Mouse (Mus musculus): ENCODE measurements around the gene Spag4. TPM values are rescaled to one million over a fixed set of nuclear protein-coding genes. Genes with fewer than 3 reads are reported as not detected.

The Spag4 gene
- 1 to 10 TPM; 3.7 TPM for total RNA-seq (2021)
- long read RNA-seq, experiment 1, partial matches to known transcripts = 1 of 3 reads
- long read RNA-seq, experiment 1, other reads (novel, unspliced or antisense) = 1 of 3 reads
- long read RNA-seq, experiment 2, partial matches to known transcripts = 0 of 4 reads
- long read RNA-seq, experiment 2, other reads (novel, unspliced or antisense) = 4 of 4 reads

- peak; percentile 55 to 61 for DNase-seq (ENCODE audit: low spot score in 2 of 2)
These were observed at the start of gene Spag4 for GRCm38 (mm10) chr2:156065099-156066041. Spag4 (plus strand) TSS chr2:156065175.

DNA sequence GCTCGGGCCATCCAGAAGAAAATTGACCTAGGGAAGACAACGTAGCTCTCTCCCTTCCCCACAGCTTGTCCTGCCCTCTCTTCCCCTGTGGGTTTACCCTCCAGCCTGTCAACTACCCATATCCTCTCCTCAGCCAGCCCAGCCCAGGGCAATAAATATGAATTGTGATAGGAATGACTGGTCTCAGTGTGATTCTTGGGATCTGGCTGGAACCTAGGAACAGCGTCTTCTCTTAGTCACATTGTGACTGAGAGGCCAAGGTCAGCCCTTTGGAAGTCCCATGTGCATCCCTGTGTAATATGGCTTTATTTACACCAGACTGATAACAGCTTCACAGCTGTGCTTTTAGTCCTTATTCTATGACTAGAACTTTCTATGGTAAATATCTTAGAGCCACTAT is 46.9 kb upstream of the Spag4 start:
- DNase-seq (ENCODE audit: low spot score in 2 of 2) = no peak

DNA sequence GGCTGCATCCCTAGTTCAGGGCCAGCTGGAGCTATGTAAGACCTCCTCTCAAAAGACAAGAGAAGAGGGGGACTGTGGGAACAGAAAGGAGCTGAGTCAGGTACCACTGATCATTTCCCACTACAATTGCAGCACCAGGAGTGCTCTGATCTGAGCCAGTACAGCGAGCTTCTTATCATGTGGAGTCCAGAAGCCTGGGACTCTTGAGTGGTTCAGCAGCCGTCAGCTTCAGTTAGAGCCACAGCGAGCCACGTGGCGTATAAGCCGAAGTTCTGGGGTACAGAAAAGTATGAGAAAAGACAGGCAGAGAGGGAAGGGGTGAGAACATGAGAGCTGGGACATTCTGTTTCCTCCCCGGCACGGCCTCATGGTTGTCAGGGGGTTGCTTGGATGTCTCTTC is 43.8 kb upstream of the Spag4 start:
- DNase-seq (ENCODE audit: low spot score in 2 of 2) = no peak

DNA sequence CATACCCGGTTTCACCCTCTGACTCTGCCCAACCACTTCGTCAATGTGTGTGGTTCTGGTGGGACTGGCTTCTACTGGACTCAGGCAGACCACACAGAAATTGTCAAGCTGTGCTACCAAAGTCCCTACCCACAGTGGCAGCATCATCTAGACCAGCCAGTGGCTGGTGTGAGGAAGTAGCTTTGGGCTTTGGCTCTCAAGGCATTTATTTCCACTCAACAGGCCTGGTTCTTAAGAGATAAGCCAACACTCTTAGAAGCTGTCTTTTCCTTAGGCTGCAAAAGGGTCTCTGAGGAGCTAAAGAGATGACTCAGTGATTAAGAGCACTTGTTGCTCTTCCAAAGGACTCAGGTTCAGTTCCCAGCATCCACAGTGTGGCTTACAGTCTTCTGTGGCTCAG is 43.2 kb upstream of the Spag4 start:
- DNase-seq (ENCODE audit: low spot score in 2 of 2) = no peak

GRCm38 (mm10) chr2:156025482-156025881 is 39.5 kb upstream of the Spag4 start:
- no peak for DNase-seq (ENCODE audit: low spot score in 2 of 2)

GRCm38 (mm10) chr2:156039390-156039789 is 25.6 kb upstream of the Spag4 start:
- no peak for DNase-seq (ENCODE audit: low spot score in 2 of 2)

GRCm38 (mm10) chr2:156042903-156043302 is 22.1 kb upstream of the Spag4 start:
- no peak for DNase-seq (ENCODE audit: low spot score in 2 of 2)

- no peak for DNase-seq (ENCODE audit: low spot score in 2 of 2)
These were observed 17.0 kb upstream of the Spag4 start for GRCm38 (mm10) chr2:156047929-156048328.

DNA sequence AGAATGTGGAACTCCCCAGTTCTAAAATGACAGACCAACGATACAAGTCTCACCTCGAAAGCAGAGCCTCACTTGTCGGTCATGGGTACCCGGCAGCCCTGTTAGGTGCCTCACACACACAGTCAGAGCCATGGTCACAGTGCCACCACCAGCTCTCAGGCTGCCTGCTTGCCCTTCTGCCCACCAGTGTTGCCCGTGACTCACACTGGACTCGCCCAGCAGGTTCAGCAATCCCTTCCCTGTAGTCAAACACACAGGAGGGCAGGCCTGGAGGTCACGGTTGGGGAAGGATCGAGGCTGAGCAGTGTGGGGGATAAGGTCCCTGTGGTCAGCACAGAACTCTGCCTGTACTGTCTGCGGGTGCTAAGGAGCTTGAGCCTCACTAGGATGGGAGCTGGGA is 12.2 kb upstream of the Spag4 start, which contains the start of gene Fer1l4:
TSS of gene Fer1l4 (minus strand) at position 132 of the 400 bp plus-strand sequence.
- no peak for DNase-seq (ENCODE audit: low spot score in 2 of 2)

DNA sequence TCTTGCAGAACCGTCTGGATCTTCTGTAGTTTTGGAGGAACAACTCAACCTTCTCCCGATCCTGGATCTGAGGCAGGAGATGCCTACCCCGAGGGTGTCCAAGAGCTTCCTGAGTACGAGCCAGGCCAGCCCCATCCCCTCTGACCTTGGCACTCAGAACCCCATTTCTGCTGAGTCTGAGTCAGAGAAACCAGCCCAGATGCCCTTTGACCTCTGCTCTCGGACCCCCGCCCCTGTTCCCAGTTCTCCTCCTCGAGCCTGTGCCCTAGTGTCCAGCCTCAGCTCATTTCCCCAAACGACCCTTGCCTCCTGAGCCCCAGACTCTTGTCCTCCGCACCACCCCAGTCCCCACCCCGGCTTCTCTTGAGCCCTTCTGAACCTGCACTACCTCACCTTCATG is 1.2 kb downstream of the Spag4 start:
- DNase-seq (ENCODE audit: low spot score in 2 of 2) = no peak

DNA sequence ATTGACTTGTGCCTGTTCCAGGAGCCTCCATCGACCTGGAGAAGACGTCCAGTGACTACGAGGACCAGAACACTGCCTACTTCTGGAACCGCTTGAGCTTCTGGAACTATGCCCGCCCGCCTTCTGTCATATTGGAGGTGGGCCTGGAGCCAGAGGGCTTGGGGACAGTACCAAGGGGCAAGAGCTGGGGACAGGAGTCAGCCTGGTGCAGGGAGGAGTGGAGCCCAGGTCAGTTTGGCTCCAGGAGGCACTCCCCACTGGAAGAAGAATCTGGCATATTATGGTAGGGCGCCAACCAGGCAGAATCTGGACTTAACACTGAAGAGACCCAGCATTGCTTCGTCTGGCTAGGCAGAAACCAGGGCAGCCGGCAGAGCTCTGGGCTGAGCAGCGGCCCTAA is 2.9 kb downstream of the Spag4 start:
- DNase-seq (ENCODE audit: low spot score in 2 of 2) = no peak

GRCm38 (mm10) chr2:156071236-156071635 is 6.3 kb downstream of the Spag4 start:
- no peak for DNase-seq (ENCODE audit: low spot score in 2 of 2)

- DNase-seq (ENCODE audit: low spot score in 2 of 2) = no peak
These were observed 8.8 kb downstream of the Spag4 start for GRCm38 (mm10) chr2:156073725-156074124.

DNA sequence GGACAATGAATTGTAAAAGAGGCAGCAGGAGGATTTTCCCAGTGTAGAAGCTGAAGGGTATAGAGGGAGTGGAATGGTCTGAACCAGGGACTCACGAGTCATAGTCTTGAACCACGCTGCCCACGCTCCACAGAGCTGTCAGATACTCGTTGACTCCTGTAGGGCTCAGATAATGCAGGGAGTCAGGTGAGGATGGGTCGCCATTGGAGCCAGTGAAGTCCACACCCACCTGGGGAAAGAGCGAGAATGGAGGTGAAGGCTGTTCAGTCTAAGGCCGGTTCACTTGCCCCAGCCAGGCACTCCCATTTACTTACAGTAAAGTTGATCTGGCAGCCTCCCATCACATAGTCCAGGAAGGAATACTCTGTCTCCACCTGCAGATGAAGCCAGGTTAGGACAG is 12.5 kb downstream of the Spag4 start:
- DNase-seq (ENCODE audit: low spot score in 2 of 2) = no peak

GRCm38 (mm10) chr2:156078421-156079182 is 13.6 kb downstream of the Spag4 start:
- DNase-seq (ENCODE audit: low spot score in 2 of 2) = no peak

- DNase-seq (ENCODE audit: low spot score in 2 of 2) = no peak
These were observed 14.2 kb downstream of the Spag4 start for GRCm38 (mm10) chr2:156079183-156079560.

DNA sequence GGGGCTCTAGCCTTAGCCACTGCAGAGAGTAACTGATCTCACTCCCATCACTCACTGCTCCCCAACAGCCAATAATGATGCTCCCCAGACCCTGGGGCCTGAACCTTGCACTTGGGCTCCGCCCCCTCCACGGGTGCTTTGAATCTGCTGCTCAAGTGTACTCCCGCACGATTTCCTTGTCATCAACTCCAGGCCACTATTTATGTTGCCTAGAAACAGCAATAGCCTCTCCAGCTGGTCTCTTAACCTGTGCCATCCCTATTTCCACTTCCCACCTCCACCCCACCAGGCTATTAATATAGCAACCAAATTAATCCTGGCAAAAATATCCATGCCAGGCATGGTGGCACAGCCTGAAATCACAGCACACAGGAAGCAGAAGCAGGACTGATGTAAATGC is 14.7 kb downstream of the Spag4 start:
- no peak for DNase-seq (ENCODE audit: low spot score in 2 of 2)

DNA sequence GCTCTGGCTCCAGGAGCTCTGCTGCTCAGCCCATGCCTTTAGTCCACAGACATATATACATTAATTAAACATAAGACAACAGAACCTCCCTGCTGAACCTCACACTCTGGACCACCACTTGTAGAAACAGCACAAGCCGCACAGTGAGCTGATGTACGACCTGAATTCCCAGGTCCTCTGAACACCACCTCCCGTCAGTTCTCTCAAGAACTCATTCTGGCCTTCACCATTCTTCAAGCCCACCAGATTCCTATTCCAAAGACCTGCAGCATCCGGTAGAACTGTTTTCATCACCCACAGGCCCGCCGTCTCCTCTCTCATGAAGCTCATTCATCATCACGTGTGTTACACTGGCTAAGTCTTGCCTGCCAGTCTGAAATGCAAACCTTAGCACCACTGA is 15.4 kb downstream of the Spag4 start:
- DNase-seq (ENCODE audit: low spot score in 2 of 2) = no peak

- DNase-seq (ENCODE audit: low spot score in 2 of 2) = no peak
These were observed 19.6 kb downstream of the Spag4 start for GRCm38 (mm10) chr2:156084541-156084940.

DNA sequence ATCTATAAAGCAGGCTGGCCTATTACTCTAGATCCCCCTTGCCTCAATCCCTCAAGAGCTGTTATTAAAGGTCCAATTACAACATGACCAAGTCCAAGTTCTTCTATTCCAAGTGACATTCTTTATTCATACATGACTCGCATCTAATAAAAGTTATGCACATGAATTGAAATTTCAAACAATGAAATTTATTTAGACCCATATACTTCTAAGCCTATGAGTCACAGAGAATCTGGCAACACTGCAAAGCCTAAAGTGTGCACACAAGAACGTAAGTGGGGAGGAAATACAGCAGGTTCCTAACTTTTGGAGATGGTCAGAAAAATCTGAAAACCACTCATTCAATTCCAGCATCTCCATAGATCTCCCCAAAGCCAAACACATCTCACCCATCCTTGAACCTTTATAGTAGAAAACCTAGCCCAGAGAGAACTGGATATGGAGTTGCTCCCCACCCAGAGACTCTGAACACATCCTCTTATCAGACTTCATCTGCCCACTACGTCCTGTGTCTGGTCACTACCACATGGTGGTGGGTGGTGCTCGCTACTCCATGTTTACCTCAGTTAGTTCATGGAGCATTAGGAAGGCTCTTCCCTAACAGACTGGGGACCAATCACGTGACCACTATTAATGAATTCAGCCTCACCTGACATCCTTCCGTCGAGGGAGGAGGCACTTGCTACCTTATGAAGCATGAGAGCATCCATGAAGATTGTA is 22.6 kb downstream of the Spag4 start:
- no peak for DNase-seq (ENCODE audit: low spot score in 2 of 2)

GRCm38 (mm10) chr2:156089799-156090198 is 24.8 kb downstream of the Spag4 start:
- no peak for DNase-seq (ENCODE audit: low spot score in 2 of 2)

All from layer of hippocampus, postnatal 14 days (tissue).